Mouse (Mus musculus): ENCODE measurements around the gene Tenm2.
A peak's percentile ranks its signal among the peaks of the same experiment; 100 is the strongest.

Gene Tenm2

GRCm38 (mm10) chr11:36137840-36138239 lies 1097.9 kb downstream of the Tenm2 start:
- no peak for DNase-seq (ENCODE audit: low read depth, low spot score)

- DNase-seq (ENCODE audit: low read depth, low spot score) = no peak
These were observed 1098.5 kb downstream of the Tenm2 start for GRCm38 (mm10) chr11:36137276-36137675.

- DNase-seq (ENCODE audit: low read depth, low spot score) = no peak
These were observed 1101.1 kb downstream of the Tenm2 start for GRCm38 (mm10) chr11:36134645-36135044.

GRCm38 (mm10) chr11:36123275-36123674 lies 1112.5 kb downstream of the Tenm2 start:
- DNase-seq (ENCODE audit: low read depth, low spot score) = no peak

GRCm38 (mm10) chr11:36121410-36121929 lies 1114.3 kb downstream of the Tenm2 start:
- DNase-seq (ENCODE audit: low read depth, low spot score) = peak; percentile 9

- no peak for DNase-seq (ENCODE audit: low read depth, low spot score)
These were observed 1115.0 kb downstream of the Tenm2 start for GRCm38 (mm10) chr11:36120591-36121409.

GRCm38 (mm10) chr11:36113326-36113725 lies 1122.4 kb downstream of the Tenm2 start:
- DNase-seq (ENCODE audit: low read depth, low spot score) = no peak

GRCm38 (mm10) chr11:36108970-36109731 lies 1126.6 kb downstream of the Tenm2 start:
- DNase-seq (ENCODE audit: low read depth, low spot score) = peak; percentile 51

GRCm38 (mm10) chr11:36107840-36108239 lies 1127.9 kb downstream of the Tenm2 start:
- DNase-seq (ENCODE audit: low read depth, low spot score) = no peak

GRCm38 (mm10) chr11:36106639-36107038 lies 1129.1 kb downstream of the Tenm2 start:
- DNase-seq (ENCODE audit: low read depth, low spot score) = peak; percentile 5

GRCm38 (mm10) chr11:36103556-36103955 lies 1132.2 kb downstream of the Tenm2 start:
- DNase-seq (ENCODE audit: low read depth, low spot score) = no peak

- no peak for DNase-seq (ENCODE audit: low read depth, low spot score)
These were observed 1139.5 kb downstream of the Tenm2 start for GRCm38 (mm10) chr11:36096219-36096618.

- peak; percentile 61 for DNase-seq (ENCODE audit: low read depth, low spot score)
These were observed 1145.6 kb downstream of the Tenm2 start for GRCm38 (mm10) chr11:36090210-36090609.

GRCm38 (mm10) chr11:36081399-36082053 lies 1154.2 kb downstream of the Tenm2 start:
- DNase-seq (ENCODE audit: low read depth, low spot score) = no peak

GRCm38 (mm10) chr11:36080766-36081165 lies 1155.0 kb downstream of the Tenm2 start:
- DNase-seq (ENCODE audit: low read depth, low spot score) = no peak

GRCm38 (mm10) chr11:36078391-36078790 lies 1157.4 kb downstream of the Tenm2 start:
- no peak for DNase-seq (ENCODE audit: low read depth, low spot score)

GRCm38 (mm10) chr11:36074015-36074567 lies 1161.7 kb downstream of the Tenm2 start:
- no peak for DNase-seq (ENCODE audit: low read depth, low spot score)

GRCm38 (mm10) chr11:36073074-36073818 lies 1162.5 kb downstream of the Tenm2 start:
- no peak for DNase-seq (ENCODE audit: low read depth, low spot score)

GRCm38 (mm10) chr11:36072646-36073045 lies 1163.1 kb downstream of the Tenm2 start:
- no peak for DNase-seq (ENCODE audit: low read depth, low spot score)

GRCm38 (mm10) chr11:36072038-36072437 lies 1163.7 kb downstream of the Tenm2 start:
- DNase-seq (ENCODE audit: low read depth, low spot score) = no peak

- DNase-seq (ENCODE audit: low read depth, low spot score) = no peak
These were observed 1176.4 kb downstream of the Tenm2 start for GRCm38 (mm10) chr11:36059325-36059843.

Data from forelimb bud, embryonic 11.5 days (tissue).